Mouse (Mus musculus) heart, postnatal 0 days (tissue): ENCODE measurements at regions not wholly inside any gene's neighbourhood (a gene's known extent, or its start where the extent isn't known, plus 50 kb on each side); places are given as distances from the start of the nearest gene placed in this dataset.

Experiments
- CTCF ChIP-seq: IDR thresholded peaks from 2 replicates; pipeline ENCODE4 v1.5.1; 2016; ENCODE audit warnings: antibody characterized with exemption, control low read depth, low read depth
- EP300 ChIP-seq: IDR thresholded peaks from 2 replicates; pipeline ENCODE4 v1.6.1; 2016; ENCODE audit warnings: antibody characterized with exemption, low read depth

- TF ChIP-seq CTCF (no peak), EP300 (no peak)
These were observed 469.8 kb downstream of the Kctd12 start for GRCm38 (mm10) chr14:102512651-102513050.
